Mouse (Mus musculus) CH12.LX (cell line): ENCODE results near the gene Amigo3. TPM values are rescaled to one million over a fixed set of nuclear protein-coding genes. Genes with fewer than 3 reads are reported as not detected.

Experiments used
- DNase-seq: peaks from one replicate; pipeline ENCODE4 v3.0.0-alpha.2; 2013; ENCODE audit errors: extremely low read depth
- H3K27ac ChIP-seq: 2 replicates; pipeline ENCODE4 v1.5.1; 2012; ENCODE audit warnings: low read depth, mild to moderate bottlenecking, control low read depth, moderate library complexity; ENCODE audit not compliant: insufficient read depth
- H3K27me3 ChIP-seq: replicated peaks from 2 replicates; pipeline ENCODE3; 2012; ENCODE audit warnings: inconsistent platforms
- H3K36me3 ChIP-seq, 2 experiments: replicated peaks in 1 of 2; 2 replicates each; pipeline versions ENCODE3 to v1.6.1; 2012; ENCODE audit warnings: inconsistent platforms in 1 of 2, low read length in 1 of 2, mild to moderate bottlenecking in 1 of 2, mixed read lengths in 1 of 2, moderate library complexity in 1 of 2; ENCODE audit not compliant: control insufficient read depth in 1 of 2, insufficient read depth in 1 of 2
- H3K4me1 ChIP-seq, 2 experiments: 2 replicates each; pipeline ENCODE4 v1.6.1; 2012; ENCODE audit warnings: inconsistent platforms in 1 of 2, moderate library complexity in 1 of 2; ENCODE audit not compliant: insufficient read depth in 2 of 2, control insufficient read depth in 1 of 2
- H3K4me2 ChIP-seq: 2 replicates; pipeline ENCODE4 v1.6.1; 2012; ENCODE audit warnings: low read depth, mild to moderate bottlenecking, control low read depth; ENCODE audit not compliant: poor library complexity, insufficient read depth, severe bottlenecking
- H3K4me3 ChIP-seq, 3 experiments: fragments of 150-350 bp in 1 of 3; sonication (generic) in 1 of 3; replicated peaks in 1 of 3; 2 replicates each; pipeline versions ENCODE3 to v1.5.1; 2011 to 2012; ENCODE audit warnings: low read depth in 2 of 3, low read length in 2 of 3, mild to moderate bottlenecking in 2 of 3, moderate library complexity in 2 of 3, control low read depth in 1 of 3, improper control_type of control experiment in 1 of 3, inconsistent platforms in 1 of 3, mixed read lengths in 1 of 3; ENCODE audit not compliant: poor library complexity in 1 of 3
- H3K79me2 ChIP-seq: replicated peaks from 2 replicates; pipeline ENCODE4 v1.6.1; 2012; ENCODE audit warnings: mild to moderate bottlenecking, moderate library complexity; ENCODE audit not compliant: control insufficient read depth, poor library complexity, insufficient read depth, severe bottlenecking; ENCODE audit errors: extremely low read depth
- H3K9ac ChIP-seq: 2 replicates; pipeline ENCODE4 v1.6.1; 2012; ENCODE audit warnings: low read depth, mild to moderate bottlenecking, control low read depth, moderate library complexity; ENCODE audit not compliant: insufficient read depth
- H3K9me3 ChIP-seq: replicated peaks from 2 replicates; pipeline ENCODE3; 2012; ENCODE audit warnings: low read length, inconsistent platforms, mixed read lengths
- CHD1 ChIP-seq: IDR thresholded peaks from 2 replicates; pipeline ENCODE4 v1.6.1; 2012; ENCODE audit warnings: low read depth, low read length, improper control_type of control experiment, inconsistent platforms
- CHD2 ChIP-seq: IDR thresholded peaks from 2 replicates; pipeline ENCODE4 v1.6.1; 2011; ENCODE audit warnings: low read length, improper control_type of control experiment
- ETS1 ChIP-seq: conservative IDR thresholded peaks from 2 replicates; pipeline ENCODE4 v1.6.1; 2012; ENCODE audit warnings: low read depth, mild to moderate bottlenecking, inconsistent platforms, low read length, improper control_type of control experiment, moderate library complexity
- HCFC1 ChIP-seq: IDR thresholded peaks from 2 replicates; pipeline ENCODE4 v1.6.1; 2012; ENCODE audit warnings: low read depth, mild to moderate bottlenecking, inconsistent platforms, low read length, improper control_type of control experiment
- MAX ChIP-seq: IDR thresholded peaks from 2 replicates; pipeline ENCODE4 v1.6.1; 2011; ENCODE audit warnings: low read length, improper control_type of control experiment
- MAZ ChIP-seq: IDR thresholded peaks from 2 replicates; pipeline ENCODE4 v1.6.1; 2012; ENCODE audit warnings: low read depth, mild to moderate bottlenecking, inconsistent platforms, low read length, improper control_type of control experiment, moderate library complexity
- MEF2A ChIP-seq: IDR thresholded peaks from 2 replicates; pipeline ENCODE4 v1.6.1; 2014; ENCODE audit warnings: low read depth, mild to moderate bottlenecking, inconsistent platforms, low read length, improper control_type of control experiment, borderline replicate concordance
- MYC ChIP-seq: IDR thresholded peaks from 2 replicates; pipeline ENCODE4 v1.6.1; 2011; ENCODE audit warnings: low read depth, mild to moderate bottlenecking, improper control_type of control experiment, low read length
- NELFE ChIP-seq: IDR thresholded peaks from 2 replicates; pipeline ENCODE4 v1.6.1; 2011; ENCODE audit warnings: low read depth, low read length, improper control_type of control experiment
- PAX5 ChIP-seq: IDR thresholded peaks from 2 replicates; pipeline ENCODE4 v1.6.1; 2012; ENCODE audit warnings: low read length, inconsistent platforms, mixed read lengths
- POLR2A ChIP-seq: IDR thresholded peaks from 2 replicates; pipeline ENCODE4 v1.6.1; 2011; ENCODE audit warnings: low read depth, mild to moderate bottlenecking, improper control_type of control experiment, low read length
- POLR2AphosphoS2 ChIP-seq: IDR thresholded peaks from 2 replicates; pipeline ENCODE4 v1.6.1; 2011; ENCODE audit warnings: low read depth, low read length, improper control_type of control experiment
- RAD21 ChIP-seq: IDR thresholded peaks from 2 replicates; pipeline ENCODE4 v1.6.1; 2011; ENCODE audit warnings: low read depth, mild to moderate bottlenecking, low read length, improper control_type of control experiment, moderate library complexity
- SMC3 ChIP-seq: IDR thresholded peaks from 2 replicates; pipeline ENCODE4 v1.6.1; 2011; ENCODE audit warnings: low read depth, low read length, improper control_type of control experiment
- TBP ChIP-seq: conservative IDR thresholded peaks from 2 replicates; pipeline ENCODE4 v1.6.1; 2011; ENCODE audit warnings: low read depth, low read length, improper control_type of control experiment
- TCF12 ChIP-seq: IDR thresholded peaks from 2 replicates; pipeline ENCODE4 v1.6.1; 2014; ENCODE audit warnings: low read depth, mild to moderate bottlenecking, inconsistent platforms, low read length, improper control_type of control experiment
- UBTF ChIP-seq: IDR thresholded peaks from 2 replicates; pipeline ENCODE4 v1.6.1; 2012; ENCODE audit warnings: low read depth, mild to moderate bottlenecking, inconsistent platforms, low read length, improper control_type of control experiment, moderate library complexity
- USF1 ChIP-seq: IDR thresholded peaks from 2 replicates; pipeline ENCODE4 v1.6.1; 2014; ENCODE audit warnings: low read depth, mild to moderate bottlenecking, inconsistent platforms, low read length, improper control_type of control experiment
- USF2 ChIP-seq: conservative IDR thresholded peaks from 2 replicates; pipeline ENCODE4 v1.6.1; 2011; ENCODE audit warnings: low read depth, low read length, improper control_type of control experiment
- ZC3H11A ChIP-seq: IDR thresholded peaks from 2 replicates; pipeline ENCODE4 v1.6.1; 2012; ENCODE audit warnings: low read depth, mild to moderate bottlenecking, inconsistent platforms, low read length, improper control_type of control experiment
- ZMIZ1 ChIP-seq: IDR thresholded peaks from 2 replicates; pipeline ENCODE4 v1.6.1; 2012; ENCODE audit warnings: low read depth, mild to moderate bottlenecking, inconsistent platforms, low read length, improper control_type of control experiment
- ZNF384 ChIP-seq: IDR thresholded peaks from 2 replicates; pipeline ENCODE4 v1.6.1; 2012; ENCODE audit warnings: low read depth, low read length, improper control_type of control experiment, inconsistent platforms
- dilution Hi-C: fragments of 300-500 bp; cut with MboI; formaldehyde crosslinking; loops from 2 replicates; pipeline ENCODE4 v1.14.3; 2020; ENCODE audit warnings: low sequenced_read_pairs; ENCODE audit not compliant: extremely low pct_unique_long_range_greater_than_20kb, extremely low pct_ligation_motif_present
- in situ Hi-C: fragments of 300-500 bp; cut with MboI; formaldehyde crosslinking; loops from 3 replicates; pipeline ENCODE4 v1.14.3; 2019; ENCODE audit warnings: low sequenced_read_pairs, low pct_ligation_motif_present, low pct_unique_long_range_greater_than_20kb, mixed read lengths
- polyA plus RNA-seq: library from polyadenylated mRNA; unstranded; fragments of >175 nt; gene quantifications from 2 replicates; pipeline ENCODE4 v1.2.1, GENCODE M21; 2012; ENCODE audit warnings: low read depth; ENCODE audit not compliant: insufficient read length
- total RNA-seq, 2 experiments: library from RNA; depleted of rRNA; stranded (reverse); fragments of 300-350 nt in 1 of 2; fragments of >200 nt in 1 of 2; gene quantifications; 2 replicates each; pipeline ENCODE4 v1.2.3; 2012 to 2014

Amigo3 gene
- total and polyA plus RNA-seq, 3 experiments, result 2.0 to 4.4 (median 2.2) TPM

- peaks cover 92 to 98% of the 10 kb centered on the region in 2 experiments for H3K36me3 ChIP-seq
- no peak overlapping the region for H3K4me2 ChIP-seq
- H3K4me3 ChIP-seq, result no peak overlapping the region
- no peaks in the 10 kb centered on the region for H3K9me3 ChIP-seq
- no peak for DNase-seq
- H3K4me1 ChIP-seq, result peaks cover 0 to 13% of the 10 kb centered on the region in 2 experiments; a peak in 2 of 4 replicates
- no peaks in the 10 kb centered on the region for H3K79me2 ChIP-seq
- no peaks in the 10 kb centered on the region for H3K27me3 ChIP-seq
- dilution Hi-C loops (no loop called here), in situ Hi-C loops (loop anchor here (5.0 kb wide), 1 partner anchor 88 kb away; no protein-coding TSS in a partner anchor)
- no peak for TF ChIP-seq ZC3H11A
- TF ChIP-seq MAX, result no peak
- TF ChIP-seq HCFC1, result no peak
- TF ChIP-seq TBP, result no peak
- no peak for TF ChIP-seq ZNF384
- H3K9ac ChIP-seq, result no peak overlapping the region
- H3K27ac ChIP-seq, result no peak overlapping the region
These were observed 2.8 kb downstream of the Amigo3 start for GRCm38 (mm10) chr9:108055661-108056237.

- H3K27ac ChIP-seq, result no peak overlapping the region
- no peaks in the 10 kb centered on the region for H3K27me3 ChIP-seq
- H3K79me2 ChIP-seq, result no peaks in the 10 kb centered on the region
- H3K4me1 ChIP-seq, result peaks cover 0 to 13% of the 10 kb centered on the region in 2 experiments; a peak in 2 of 4 replicates
- in situ Hi-C loops (loop anchor here (5.0 kb wide), 1 partner anchor 89 kb away; no protein-coding TSS in a partner anchor), dilution Hi-C loops (no loop called here)
- no peaks in the 10 kb centered on the region for H3K9me3 ChIP-seq
- H3K36me3 ChIP-seq, result peaks cover 88 to 98% of the 10 kb centered on the region in 2 experiments
- no peak overlapping the region for H3K4me2 ChIP-seq
- DNase-seq, result no peak
- no peak overlapping the region for H3K4me3 ChIP-seq
- no peak for TF ChIP-seq ZNF384
- no peak for TF ChIP-seq CHD2
- TF ChIP-seq POLR2A, result no peak
- no peak for TF ChIP-seq USF1
- TF ChIP-seq RAD21, result no peak
- TF ChIP-seq UBTF, result no peak
- no peak for TF ChIP-seq MYC
- no peak for TF ChIP-seq TCF12
- no peak for TF ChIP-seq ETS1
- no peak for TF ChIP-seq PAX5
- TF ChIP-seq SMC3, result no peak
- TF ChIP-seq NELFE, result no peak
- TF ChIP-seq POLR2AphosphoS2, result no peak
- TF ChIP-seq HCFC1, result no peak
- TF ChIP-seq MAZ, result no peak
- no peak for TF ChIP-seq MEF2A
- no peak for TF ChIP-seq ZMIZ1
- TF ChIP-seq CHD1, result no peak
- no peak for TF ChIP-seq USF2
- no peak for TF ChIP-seq ZC3H11A
- TF ChIP-seq, all 38 proteins: peak for 0
- H3K9ac ChIP-seq, result no peak overlapping the region
These were observed 3.7 kb downstream of the Amigo3 start for GRCm38 (mm10) chr9:108056361-108057261.
